Mouse (Mus musculus) megakaryocyte, embryonic 14.5 days (primary cell): ENCODE measurements at regions not wholly inside any gene's neighbourhood (a gene's known extent, or its start where the extent isn't known, plus 50 kb on each side); places are given as distances from the start of the nearest gene placed in this dataset.

Experiments used
- H3K27me3 ChIP-seq: replicated peaks from 2 replicates; pipeline ENCODE3; 2012; ENCODE audit warnings: inconsistent platforms
- H3K36me3 ChIP-seq: replicated peaks from 2 replicates; pipeline ENCODE3; 2012; ENCODE audit warnings: low read length, inconsistent platforms, mixed read lengths
- H3K4me1 ChIP-seq: 2 replicates; pipeline ENCODE4 v1.6.1; 2012; ENCODE audit warnings: inconsistent platforms
- H3K4me3 ChIP-seq: replicated peaks from 2 replicates; pipeline ENCODE3; 2012; ENCODE audit warnings: moderate library complexity, mild to moderate bottlenecking, inconsistent platforms
- H3K9me3 ChIP-seq: 2 replicates; pipeline ENCODE4 v1.6.1; 2012; ENCODE audit warnings: inconsistent platforms
- FLI1 ChIP-seq: IDR thresholded peaks from 2 replicates; pipeline ENCODE4 v1.6.1; 2012; ENCODE audit warnings: low read length, inconsistent platforms, mixed read lengths
- GATA1 ChIP-seq: IDR thresholded peaks from 3 replicates; pipeline ENCODE4 v1.6.1; 2012; ENCODE audit warnings: mixed read lengths, low read length, inconsistent platforms, borderline replicate concordance

- TF ChIP-seq GATA1 = no peak
- H3K4me3 ChIP-seq = no peak overlapping the region
- peaks cover 18% of the 10 kb centered on the region for H3K27me3 ChIP-seq
- no peaks in the 10 kb centered on the region for H3K36me3 ChIP-seq
- H3K9me3 ChIP-seq = peaks cover 2% of the 10 kb centered on the region; the same call in 1 of the 2 replicates
- H3K4me1 ChIP-seq = peaks cover 8% of the 10 kb centered on the region; the same call in 1 of the 2 replicates
These were observed 473.3 kb upstream of the Kif2a start for GRCm38 (mm10) chr13:107495161-107495732.

- Histone ChIP-seq H3K9me3 (peaks cover 2% of the 10 kb centered on the region; the same call in 1 of the 2 replicates), H3K36me3 (no peaks in the 10 kb centered on the region), H3K4me3 (no peak overlapping the region), H3K27me3 (peaks cover 15% of the 10 kb centered on the region), H3K4me1 (peaks cover 8% of the 10 kb centered on the region; the same call in 1 of the 2 replicates)
- TF ChIP-seq GATA1 = no peak
- TF ChIP-seq FLI1 = no peak
These were observed 471.8 kb upstream of the Kif2a start for GRCm38 (mm10) chr13:107493765-107494164.

GRCm38 (mm10) chr13:107492448-107492847 is 470.5 kb upstream of the Kif2a start:
- Histone ChIP-seq H3K27me3 (peaks cover 18% of the 10 kb centered on the region), H3K4me3 (no peak overlapping the region)
- no peak for TF ChIP-seq FLI1
- no peak for TF ChIP-seq GATA1

GRCm38 (mm10) chr13:107491423-107491822 is 469.5 kb upstream of the Kif2a start:
- H3K4me1 ChIP-seq = peaks cover 8% of the 10 kb centered on the region; the same call in 1 of the 2 replicates
- H3K36me3 ChIP-seq = no peaks in the 10 kb centered on the region
- no peak overlapping the region for H3K4me3 ChIP-seq
- TF ChIP-seq GATA1 (no peak), FLI1 (no peak)
- H3K9me3 ChIP-seq = peaks cover 2% of the 10 kb centered on the region; the same call in 1 of the 2 replicates
- H3K27me3 ChIP-seq = peaks cover 18% of the 10 kb centered on the region

More at GRCm38 (mm10) chr13:107492448-107492847, 470.5 kb upstream of the Kif2a start:
- Histone ChIP-seq H3K4me1 (peaks cover 8% of the 10 kb centered on the region; the same call in 1 of the 2 replicates), H3K9me3 (peaks cover 2% of the 10 kb centered on the region; the same call in 1 of the 2 replicates), H3K36me3 (no peaks in the 10 kb centered on the region)

GRCm38 (mm10) chr13:107485400-107486017 is 463.6 kb upstream of the Kif2a start:
- H3K27me3 ChIP-seq = peaks cover 28% of the 10 kb centered on the region
- H3K9me3 ChIP-seq = no peaks in the 10 kb centered on the region
- no peak overlapping the region for H3K4me3 ChIP-seq
- no peak for TF ChIP-seq FLI1
- TF ChIP-seq GATA1 = no peak
- no peaks in the 10 kb centered on the region for H3K36me3 ChIP-seq
- peaks cover 7% of the 10 kb centered on the region; the same call in 1 of the 2 replicates for H3K4me1 ChIP-seq

- Histone ChIP-seq H3K27me3 (peaks cover 26% of the 10 kb centered on the region), H3K4me1 (peaks cover 7% of the 10 kb centered on the region; the same call in 1 of the 2 replicates), H3K4me3 (no peak overlapping the region), H3K9me3 (no peaks in the 10 kb centered on the region), H3K36me3 (no peaks in the 10 kb centered on the region)
- TF ChIP-seq FLI1 (no peak), GATA1 (no peak)
These were observed 462.7 kb upstream of the Kif2a start for GRCm38 (mm10) chr13:107484630-107484998.

GRCm38 (mm10) chr13:107483967-107484629 is 462.2 kb upstream of the Kif2a start:
- Histone ChIP-seq H3K4me3 (no peak overlapping the region), H3K9me3 (no peaks in the 10 kb centered on the region), H3K36me3 (no peaks in the 10 kb centered on the region), H3K27me3 (peaks cover 24% of the 10 kb centered on the region), H3K4me1 (peaks cover 7% of the 10 kb centered on the region; the same call in 1 of the 2 replicates)
- TF ChIP-seq GATA1 = no peak
- no peak for TF ChIP-seq FLI1

GRCm38 (mm10) chr13:107475166-107475565 is 453.2 kb upstream of the Kif2a start:
- peaks cover 3% of the 10 kb centered on the region; the same call in 1 of the 2 replicates for H3K4me1 ChIP-seq
- H3K9me3 ChIP-seq = no peaks in the 10 kb centered on the region
- no peak overlapping the region for H3K4me3 ChIP-seq
- H3K36me3 ChIP-seq = no peaks in the 10 kb centered on the region
- TF ChIP-seq FLI1 = no peak
- no peak for TF ChIP-seq GATA1
- H3K27me3 ChIP-seq = peaks cover 49% of the 10 kb centered on the region

GRCm38 (mm10) chr13:107469491-107470276 is 447.8 kb upstream of the Kif2a start:
- TF ChIP-seq GATA1 (no peak), FLI1 (no peak)
- Histone ChIP-seq H3K4me3 (peak overlapping the region; percentile 77), H3K4me1 (peaks cover 9% of the 10 kb centered on the region; the same call in 1 of the 2 replicates), H3K36me3 (no peaks in the 10 kb centered on the region), H3K27me3 (peaks cover 50% of the 10 kb centered on the region), H3K9me3 (no peaks in the 10 kb centered on the region)
